Mouse (Mus musculus) cerebellum, adult 11-12 months (tissue): ENCODE measurements around the gene Gm36210.

Source experiments
- DNase-seq: peaks from one replicate; pipeline ENCODE4 v3.0.0; 2022

Gene Gm36210

DNA sequence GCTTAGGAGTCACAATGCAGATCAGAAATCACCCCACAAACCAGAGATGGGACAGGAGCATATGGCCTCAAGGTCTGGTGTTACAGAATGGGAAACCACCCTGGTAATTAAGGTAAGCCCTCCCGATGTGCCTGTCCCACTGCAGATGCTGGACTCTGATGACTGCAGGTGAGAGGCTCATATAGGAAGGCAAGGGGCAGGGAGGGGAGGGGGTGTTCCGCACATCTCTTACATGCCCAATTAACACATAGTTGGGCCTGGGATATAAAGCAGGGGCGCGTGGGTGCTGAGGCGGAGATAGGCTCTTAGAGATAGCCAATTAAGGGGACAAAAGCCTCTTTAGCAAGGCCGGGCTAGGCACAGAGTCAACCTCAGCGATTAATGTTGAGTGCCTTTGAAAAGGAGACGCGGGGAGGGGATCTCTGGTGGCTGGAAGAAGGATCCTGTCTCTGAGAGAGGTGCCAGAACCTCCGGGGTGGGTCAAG is at the start of gene Gm36210:
Gm36210 (minus strand) TSS at position 51 of the 485 bp plus-strand sequence.
- no peak for DNase-seq

DNA sequence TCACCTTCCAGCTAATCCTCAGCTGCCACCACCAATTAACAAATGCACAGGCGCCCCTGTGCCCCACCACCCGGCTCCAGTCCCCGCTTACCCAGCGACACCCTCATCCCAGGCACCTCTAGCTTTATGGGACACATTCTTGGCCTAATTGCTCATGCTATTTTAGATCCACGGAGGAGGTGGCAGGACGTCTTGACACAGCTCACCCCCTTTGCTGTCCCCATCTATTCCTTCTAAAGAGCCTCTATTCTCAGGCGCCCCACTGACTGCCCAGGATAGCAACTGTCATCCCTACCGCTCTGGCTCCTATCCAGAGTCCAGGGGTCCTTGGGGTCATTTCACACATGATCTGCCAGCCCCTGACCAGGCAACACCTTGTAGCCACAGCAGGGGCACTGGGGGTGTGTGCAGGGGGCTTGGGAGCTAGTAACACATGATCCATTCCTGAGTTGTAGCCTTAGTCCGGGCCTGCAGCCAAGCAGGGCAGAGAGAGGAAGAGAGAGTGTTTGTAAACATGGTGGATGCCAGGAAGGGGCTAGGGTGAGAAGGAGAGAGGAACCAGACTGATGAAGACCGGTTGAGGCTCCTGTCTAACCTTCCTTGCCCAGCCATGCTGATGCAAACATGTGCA is 47.6 kb upstream of the Gm36210 start:
- DNase-seq, result no peak

DNA sequence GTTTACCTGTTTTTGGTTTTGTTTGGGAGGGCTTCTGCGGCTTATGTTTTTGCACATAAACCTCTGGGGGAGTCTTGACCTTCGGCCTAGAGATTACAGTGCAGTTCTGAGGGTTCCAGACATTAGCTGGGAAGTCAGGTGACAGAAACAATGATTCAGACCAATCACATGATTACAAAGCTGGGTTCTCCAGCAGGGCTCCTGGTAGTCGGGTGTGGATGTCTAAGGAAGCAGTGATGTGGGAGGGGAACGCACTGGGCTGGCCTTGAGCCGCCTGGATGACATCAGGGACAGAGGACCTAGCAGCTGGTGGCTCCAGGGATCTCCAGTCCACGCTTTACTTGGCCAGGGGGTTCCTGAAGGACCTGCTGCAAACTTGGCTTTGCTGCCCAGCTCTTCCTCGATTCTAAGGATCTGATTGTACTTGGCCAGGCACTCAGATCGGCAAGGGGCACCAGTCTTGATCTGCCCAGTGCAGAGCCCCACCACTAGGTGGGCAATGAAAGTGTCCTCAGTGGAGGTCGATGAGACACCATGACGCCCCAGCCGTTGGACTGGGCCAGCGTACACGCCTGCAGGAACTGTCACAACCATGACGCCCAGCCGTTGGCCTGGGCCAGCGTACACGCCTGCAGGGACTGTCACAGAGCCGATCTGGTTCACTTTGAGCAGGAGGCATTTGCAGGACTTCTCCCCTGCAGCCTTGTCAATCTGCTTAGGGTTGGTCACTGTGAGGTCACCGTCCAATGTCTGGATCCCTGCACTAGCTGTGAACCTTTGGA is 44.4 kb upstream of the Gm36210 start:
- no peak for DNase-seq

DNA sequence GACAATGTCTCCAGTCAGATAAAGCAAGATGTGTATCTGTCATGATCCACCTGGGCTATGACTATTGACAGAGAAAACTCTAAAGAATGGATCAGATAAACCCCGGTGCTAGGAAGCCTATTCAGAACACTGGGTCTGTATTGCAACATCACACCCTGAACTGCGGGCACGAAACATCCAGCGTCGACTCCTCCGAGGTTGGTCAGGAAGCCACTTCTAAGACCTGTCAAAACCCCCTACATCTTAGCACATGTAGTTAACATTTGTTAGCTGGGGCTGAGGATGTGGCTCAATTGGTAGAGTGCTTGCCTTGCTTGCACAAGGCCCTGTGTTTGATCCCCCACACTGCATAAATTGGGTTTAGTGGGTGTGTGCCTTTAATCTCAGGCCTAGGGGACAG is 42.1 kb upstream of the Gm36210 start:
- DNase-seq, result no peak

DNA sequence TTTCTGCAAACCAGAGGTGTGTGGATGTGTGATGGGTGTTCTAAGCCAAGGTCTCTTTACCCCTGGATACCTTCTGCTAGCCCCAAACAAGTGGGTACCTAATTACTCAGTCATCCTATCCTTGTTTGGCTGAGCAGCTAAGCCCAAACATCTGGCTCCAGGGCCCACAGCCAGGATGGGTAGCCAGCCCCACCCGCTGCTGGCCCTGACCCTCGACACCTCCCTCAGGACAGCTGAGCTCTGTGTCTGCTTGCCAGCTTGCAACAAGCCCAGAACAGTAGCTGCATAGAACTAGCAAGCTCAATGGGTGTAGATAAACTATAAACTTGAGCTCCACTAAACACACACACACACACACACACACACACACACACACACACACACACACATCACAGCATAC is 41.5 kb upstream of the Gm36210 start:
- DNase-seq, result no peak

DNA sequence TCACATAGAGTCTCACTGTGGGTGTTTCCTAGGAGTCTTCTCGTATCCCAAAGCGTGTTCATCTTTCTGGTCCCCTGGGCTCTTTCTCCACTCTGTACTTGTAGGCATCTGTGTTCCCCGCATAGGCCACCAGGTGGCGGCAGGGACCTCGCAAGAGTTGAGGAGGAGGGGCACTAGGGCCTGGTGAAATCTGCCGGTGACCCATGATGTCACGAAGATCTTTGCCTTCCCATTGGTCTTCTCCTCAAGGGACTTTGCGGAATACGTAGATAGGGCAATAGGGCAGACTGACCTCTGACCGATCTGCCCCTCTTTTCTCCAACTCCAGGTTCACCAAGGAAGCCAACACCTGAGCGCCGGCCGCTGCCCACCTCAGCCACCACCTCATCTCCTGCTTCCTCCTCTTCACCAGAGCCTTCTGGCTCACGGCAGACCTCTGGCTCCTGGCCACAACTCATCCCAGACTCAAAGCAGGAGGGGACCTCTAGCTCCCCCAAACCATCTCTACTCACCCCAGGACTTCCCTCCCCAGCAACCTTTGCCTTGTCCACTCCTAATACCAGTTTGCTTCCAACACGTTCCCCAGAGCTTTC is 37.0 kb upstream of the Gm36210 start:
- DNase-seq, result peak; percentile 96

DNA sequence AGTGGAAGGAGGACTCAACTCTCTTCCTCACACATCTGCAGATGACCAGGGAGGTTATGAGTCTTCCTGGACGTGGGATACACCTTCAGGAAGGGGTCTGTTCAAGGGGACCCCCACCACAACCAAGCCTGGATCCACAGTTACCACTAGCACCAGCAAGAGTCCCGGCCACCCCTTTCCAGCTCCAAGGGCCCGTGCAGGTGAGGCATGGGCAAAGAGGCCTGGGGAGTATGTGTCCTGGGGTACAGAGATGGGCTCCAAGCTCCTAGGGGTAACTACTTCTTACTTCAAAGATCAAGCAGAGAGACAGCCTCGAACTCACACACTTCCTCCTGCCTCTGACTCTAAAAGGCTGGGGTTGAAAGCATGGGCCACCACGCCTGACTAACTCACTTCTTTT is 36.4 kb upstream of the Gm36210 start:
- DNase-seq, result no peak

DNA sequence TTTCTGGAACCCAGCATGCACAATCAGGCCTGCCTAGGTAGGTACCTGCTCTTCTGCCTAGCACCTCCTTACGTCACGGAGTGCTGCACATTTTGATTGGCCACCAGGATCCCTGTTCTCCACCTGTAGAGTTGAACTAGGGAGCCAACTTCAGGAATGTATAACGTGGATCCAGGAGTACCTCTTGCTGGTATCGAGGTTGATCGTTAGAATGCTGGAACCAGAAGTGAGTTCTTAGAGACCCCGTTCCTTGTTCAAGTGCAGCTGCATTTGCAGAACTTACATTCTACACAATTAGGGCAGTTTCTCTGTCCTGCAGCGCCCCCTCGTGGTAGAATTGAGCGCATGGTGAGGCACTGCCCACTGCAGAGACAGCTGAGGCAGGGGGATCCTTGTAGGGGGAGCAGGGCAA is 33.8 kb upstream of the Gm36210 start:
- DNase-seq, result peak; percentile 80

DNA sequence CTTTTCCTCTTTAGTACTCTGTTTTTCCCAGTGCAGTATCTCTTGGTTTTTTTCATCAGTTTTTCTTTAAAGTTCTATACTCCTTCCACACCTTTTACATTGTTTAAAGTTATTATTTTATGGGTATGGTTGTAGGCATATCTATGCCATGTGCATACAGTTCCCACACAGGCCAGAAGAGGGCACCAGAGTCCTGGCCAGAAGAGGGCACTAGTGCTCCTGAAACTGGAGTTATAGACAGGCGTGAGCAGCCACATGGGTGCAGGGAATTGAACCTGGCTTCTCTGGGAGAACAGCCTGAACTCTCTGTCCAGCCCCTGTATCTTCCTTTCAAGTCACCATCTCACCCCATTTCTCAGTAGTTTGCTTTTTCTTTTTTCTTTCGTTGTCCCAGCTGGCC is 32.1 kb upstream of the Gm36210 start:
- DNase-seq, result no peak

DNA sequence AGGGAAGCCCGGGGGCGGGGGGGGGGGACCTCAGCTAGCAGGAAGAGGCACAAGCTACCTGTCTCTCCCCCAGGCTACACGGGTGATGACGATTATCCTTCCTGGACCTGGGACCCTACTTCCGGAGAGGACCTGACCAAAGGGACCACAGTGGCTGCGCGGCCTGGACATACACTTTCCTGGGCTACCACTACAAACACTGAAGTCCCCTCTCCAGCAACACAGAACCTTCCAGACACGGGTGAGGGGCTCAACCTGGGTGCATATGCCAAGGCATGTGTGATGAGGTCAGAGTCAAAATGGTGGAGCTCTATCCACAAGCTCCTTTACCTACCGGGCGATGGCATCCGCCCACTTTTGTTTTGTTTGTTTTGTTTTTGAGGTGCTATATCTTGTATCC is 31.1 kb upstream of the Gm36210 start:
- no peak for DNase-seq

DNA sequence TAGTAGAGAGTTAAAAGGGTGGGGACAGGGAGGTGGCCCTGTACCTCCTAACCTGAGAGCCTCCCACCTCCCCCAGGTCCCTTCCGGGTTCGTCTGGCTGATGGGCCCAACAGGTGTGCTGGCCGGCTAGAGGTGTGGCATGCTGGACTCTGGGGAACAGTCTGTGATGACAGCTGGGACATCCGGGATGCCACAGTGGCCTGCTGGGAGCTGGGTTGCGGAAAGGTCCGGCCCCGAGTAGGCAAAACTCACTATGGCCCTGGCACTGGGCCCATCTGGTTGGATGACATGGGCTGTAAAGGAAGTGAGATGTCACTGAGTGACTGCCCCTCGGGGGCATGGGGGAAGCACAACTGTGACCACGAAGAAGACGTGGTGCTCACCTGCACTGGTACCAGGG is 30.5 kb upstream of the Gm36210 start:
- no peak for DNase-seq

DNA sequence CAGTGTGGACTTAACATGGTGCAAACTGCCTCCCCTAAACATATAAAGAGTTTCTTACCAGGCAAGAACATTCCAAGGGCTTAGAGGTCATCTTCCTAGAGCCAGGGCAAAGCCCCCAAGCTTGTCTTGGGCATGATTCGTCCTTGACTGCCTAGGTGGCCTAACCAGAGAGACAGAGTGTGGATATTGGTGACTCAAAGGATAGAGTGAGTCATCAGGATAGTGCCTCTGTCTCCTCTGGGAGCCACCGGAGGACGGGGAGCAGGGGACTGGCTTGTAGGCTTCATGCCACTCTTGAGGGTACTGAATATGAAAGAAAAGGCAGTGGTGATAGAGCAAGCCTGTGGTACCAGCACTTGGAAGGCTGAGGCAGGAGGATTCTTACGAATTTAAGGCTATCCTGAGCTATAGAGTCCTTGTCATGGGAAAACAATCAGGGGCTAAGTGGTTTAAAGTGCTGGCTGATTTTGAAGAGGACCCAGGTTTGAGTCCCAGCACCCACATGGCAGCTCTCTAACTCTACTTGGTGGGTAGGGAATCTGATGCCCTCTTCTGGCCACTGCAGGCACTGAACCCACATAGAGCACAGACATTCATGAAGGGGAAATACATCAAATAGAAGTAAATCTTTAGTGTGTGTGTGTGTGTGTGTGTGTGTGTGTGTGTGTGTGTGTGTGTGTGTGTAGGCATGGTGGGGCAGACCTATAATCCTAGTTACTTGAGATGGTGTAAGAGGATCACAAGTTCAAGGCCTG is 28.0 kb upstream of the Gm36210 start:
- no peak for DNase-seq

DNA sequence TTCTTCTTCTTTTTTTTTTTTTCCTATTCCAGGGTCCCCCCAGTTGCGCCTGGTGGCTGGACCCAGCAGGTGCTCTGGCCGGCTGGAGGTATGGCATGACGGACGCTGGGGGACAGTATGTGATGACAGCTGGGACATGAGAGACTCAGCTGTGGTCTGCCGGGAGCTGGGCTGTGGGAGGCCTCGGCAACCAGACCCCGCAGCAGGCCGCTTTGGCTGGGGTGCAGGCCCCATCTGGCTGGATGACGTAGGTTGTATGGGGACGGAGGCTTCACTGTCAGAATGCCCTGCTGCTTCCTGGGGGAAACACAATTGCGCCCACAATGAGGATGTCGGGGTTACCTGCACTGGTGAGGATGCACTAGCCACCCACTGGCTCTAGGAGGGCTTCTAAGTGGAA is 26.8 kb upstream of the Gm36210 start:
- DNase-seq, result no peak

DNA sequence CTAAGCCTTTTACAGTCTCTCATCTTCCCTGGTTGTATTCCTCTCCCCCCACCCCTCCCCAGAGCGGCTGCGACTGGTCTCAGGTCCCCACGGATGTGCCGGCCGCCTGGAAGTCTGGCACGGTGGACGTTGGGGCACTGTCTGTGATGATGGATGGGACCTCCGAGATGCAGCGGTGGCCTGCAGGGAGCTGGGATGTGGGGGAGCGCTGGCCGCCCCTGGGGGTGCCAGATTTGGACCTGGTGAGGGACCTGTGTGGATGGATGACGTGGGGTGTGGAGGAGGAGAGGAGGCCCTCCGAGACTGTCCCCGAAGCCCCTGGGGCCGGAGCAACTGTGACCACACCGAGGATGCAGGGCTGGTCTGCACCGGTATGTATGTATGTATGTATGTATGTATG is 22.0 kb upstream of the Gm36210 start:
- DNase-seq, result no peak

DNA sequence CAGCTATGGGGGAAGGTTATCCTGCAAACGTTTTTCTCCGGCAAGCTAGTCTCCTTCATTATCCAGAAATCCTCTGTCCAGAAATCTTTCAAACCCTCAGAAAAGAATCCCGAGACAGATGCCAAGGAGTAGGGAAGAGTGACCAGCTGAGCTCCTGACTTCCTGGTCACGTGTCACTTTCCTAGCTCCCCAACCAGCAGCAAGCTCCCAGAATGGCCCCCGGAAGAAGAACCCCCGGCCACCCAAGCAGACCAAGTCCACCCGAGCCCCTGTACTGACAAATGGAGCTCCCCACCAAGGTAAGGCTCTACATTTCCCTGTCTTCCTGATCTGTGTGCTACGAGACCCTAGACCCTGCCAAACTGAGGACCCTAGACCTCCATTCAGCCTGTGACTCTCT is 21.4 kb upstream of the Gm36210 start:
- DNase-seq, result no peak

DNA sequence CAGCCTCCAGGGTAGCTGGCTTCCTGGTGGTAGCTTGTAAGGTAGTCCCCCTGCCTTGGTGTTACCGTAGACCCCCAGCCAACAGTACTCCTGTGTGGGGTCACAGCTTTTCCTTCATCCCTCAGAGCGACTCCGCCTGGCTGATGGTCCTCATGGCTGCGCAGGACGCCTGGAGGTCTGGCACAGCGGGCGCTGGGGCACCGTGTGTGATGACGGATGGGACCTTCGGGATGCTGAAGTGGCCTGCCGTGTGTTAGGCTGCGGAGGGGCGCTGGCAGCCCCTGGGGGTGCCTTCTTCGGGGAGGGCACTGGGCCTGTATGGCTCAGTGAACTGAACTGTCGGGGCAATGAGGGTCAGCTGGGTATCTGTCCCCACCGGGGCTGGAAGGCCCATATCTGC is 20.5 kb upstream of the Gm36210 start:
- no peak for DNase-seq

DNA sequence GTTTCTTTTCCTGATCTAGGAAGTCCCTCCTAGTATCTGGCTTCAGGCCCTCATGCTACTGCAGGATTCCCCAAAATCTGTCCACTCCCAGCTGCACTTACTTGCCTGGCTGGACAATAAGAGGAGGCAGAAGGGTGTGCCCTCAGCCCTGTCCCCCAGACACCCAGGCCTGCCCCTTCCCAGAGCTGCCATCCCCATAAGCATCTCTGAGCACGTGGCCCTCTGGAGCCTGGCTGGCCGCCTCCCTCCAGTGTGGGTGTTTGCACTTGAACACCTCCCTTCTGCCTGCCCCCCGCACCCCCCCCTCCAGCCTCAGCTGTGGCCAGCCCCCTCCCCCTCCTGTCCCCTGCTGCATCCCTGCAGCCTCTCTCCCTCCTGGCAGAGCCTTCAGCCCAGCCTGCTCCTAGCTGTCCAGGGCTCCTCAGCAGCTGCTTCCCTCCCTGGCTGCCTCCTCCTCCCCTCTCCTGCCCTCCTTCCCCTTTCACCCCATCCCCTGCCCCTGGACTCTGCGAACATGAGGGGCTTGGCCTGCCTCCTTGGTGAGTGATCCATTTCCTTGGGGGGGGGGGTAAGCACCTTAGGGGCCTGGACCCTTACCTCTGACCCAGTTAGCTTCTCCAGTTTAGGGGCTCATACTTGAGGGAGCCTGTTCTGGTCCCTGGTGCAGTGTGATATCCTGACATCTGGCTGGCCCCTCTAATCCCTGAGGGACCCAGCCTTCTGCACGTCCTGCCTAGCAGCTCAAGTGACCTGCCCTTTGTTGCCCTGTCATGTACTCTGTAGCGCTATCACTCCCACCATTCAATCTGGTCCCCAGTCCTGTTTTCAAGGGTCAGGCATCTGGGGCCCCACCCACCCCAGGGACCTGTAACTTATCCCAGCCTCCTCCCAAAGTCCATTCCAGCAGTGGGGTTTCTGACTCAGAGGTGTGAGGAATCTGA is 19.4 kb upstream of the Gm36210 start, which contains the start of gene Ssc5d:
Ssc5d (plus strand) TSS at position 345 of the 941 bp plus-strand sequence.
- DNase-seq, result no peak

DNA sequence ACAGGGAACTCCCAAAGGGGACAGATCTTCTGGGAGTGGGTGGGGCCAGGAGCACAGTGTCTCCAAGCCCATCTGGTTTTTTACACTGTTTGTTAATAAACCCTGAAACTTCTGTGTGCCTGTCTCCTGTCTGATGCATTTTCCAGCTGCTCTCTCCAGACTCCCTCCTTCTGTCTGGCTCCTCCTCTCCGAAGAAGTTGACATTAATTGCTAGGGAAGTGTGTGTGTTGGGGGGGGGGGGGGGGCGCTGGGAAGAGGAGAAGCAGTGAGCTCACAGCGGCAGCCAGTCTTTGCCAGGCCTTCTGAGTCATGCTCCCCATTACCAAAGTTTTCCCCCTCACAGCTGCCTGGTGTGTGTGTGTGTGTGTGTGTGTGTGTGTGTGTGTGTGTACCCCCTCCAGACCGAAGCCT is 18.6 kb upstream of the Gm36210 start:
- DNase-seq, result no peak

DNA sequence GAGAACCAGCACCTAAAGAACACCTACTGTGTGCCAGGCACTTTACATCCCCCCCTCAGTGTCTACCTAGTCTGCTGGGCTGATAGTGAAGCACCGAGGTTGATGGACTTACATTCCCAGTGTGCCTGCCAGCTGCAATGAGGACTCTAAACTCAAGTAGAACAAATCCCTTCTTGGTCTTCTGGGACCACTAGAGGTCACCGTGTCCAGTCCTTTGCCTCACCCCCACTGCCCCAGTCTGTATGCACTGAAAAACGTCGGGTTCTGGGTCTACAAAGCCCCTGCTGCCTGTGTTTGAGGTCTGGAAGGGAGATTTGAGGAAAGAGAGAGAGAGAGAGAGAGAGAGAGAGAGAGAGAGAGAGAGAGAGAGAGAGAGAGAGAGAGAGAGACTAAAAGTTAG is 18.2 kb upstream of the Gm36210 start:
- DNase-seq, result no peak

DNA sequence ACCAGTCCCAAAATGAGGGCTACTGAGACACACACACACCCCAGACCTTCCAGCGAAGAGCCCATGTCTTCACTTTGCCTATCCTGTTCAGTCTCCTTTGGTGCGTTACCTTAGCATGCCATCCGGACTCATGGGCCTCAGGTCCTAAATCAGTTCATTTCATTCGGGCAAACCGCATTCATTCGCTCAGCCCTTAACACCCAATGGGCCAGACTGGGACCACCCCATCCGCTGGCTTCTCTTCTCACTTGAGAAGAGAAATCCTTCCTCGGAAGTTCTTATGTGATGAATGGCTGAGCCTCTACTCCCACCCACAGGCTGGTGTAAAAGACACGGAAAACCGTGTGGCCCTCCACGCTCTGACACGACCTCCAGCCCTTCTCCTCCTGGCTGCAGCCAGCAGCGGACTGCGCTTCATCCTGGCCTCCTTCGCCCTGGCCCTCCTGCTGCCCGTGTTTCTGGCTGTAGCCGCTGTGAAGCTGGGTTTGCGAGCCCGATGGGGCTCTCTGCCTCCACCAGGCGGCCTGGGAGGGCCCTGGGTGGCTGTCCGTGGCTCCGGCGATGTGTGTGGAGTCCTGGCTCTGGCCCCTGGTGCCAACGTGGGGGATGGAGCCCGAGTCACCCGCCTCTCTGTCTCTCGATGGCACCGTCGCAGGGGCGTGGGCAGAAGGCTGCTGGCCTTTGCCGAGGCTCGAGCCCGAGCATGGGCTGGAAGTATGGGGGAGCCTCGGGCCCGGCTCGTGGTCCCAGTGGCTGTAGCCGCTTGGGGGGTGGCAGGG is 17.5 kb upstream of the Gm36210 start:
- DNase-seq, result peak; percentile 80

DNA sequence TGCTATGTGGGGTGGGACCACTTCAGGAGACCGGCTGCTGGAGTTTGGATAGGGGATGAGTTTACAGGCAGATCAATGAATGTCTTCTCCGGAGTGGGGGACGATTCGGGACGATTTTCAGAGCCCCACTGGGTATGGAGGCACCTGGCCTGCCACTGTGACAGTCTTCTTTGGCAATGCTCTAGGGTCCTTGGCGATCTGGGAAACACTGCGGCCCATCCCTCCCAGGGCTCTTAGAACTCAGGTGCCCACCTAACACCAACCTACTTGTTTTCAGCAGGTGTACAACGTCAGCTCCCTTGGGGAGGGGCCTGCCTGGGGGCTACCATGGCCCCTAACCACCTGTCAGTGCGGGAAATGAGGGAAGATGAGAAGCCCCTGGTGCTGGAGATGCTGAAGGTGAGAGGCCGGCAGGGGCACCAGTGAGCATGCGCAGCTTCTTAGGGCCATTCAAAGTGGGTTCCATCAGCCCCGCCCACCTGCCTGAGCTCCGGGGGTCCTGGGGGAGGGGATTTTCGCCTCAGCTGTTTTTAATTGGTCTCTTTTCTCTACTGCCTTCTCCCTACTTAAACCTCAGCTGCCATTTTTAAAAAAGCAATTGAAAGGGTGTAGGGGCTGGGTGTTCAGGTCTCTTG is 16.7 kb upstream of the Gm36210 start:
- peak; percentile 88 for DNase-seq
